ENCODE assay signal across 8 mouse cellular contexts in the genomic region with DNA sequence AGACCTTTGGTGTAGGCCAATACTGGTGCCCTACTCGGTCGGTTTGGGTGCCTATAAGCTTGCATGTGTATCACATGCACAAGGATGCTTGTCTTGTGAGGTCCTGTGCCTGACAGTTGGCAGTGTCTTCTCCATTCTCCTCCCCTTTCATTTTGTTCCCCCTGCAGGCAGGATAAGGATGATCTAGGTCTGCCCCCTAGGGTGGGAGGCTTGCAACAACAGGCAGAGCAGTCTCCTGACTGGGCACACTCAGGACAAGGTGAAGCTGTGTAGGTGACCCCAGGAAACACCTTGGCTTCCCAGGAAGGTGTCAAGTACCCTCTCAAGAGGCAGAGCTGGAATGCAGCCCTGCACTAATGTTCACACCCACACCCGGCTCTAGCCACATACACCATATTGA. TPM values are rescaled to one million over a fixed set of nuclear protein-coding genes. Genes with fewer than 3 reads are reported as not detected.
DNase-seq lines count a peak whose midpoint lies in the region; ATAC-seq and TF ChIP-seq lines count a peak whose summit lies in the region.

No protein-coding gene starts in this region.

- no peak overlapping the region for H3K27ac ChIP-seq in kidney, embryonic 14.5 days (ENCODE audit: low read depth, low read length)
- no peak overlapping the region for H3K27ac ChIP-seq in liver, embryonic 14.5 days
- H3K27ac ChIP-seq in olfactory bulb, adult 2 months (ENCODE audit: insufficient read depth, low read depth, low read length): no peak overlapping the region

- DNase-seq in CD4-positive, CD25-positive, alpha-beta regulatory T cell, adult 2 months (ENCODE audit: low read depth, low spot score): peak; percentile 53
- peak; percentile 44 for DNase-seq in adipocyte (ENCODE audit: low spot score)
- peak; percentile 60 for DNase-seq in embryo, embryonic 10 days (ENCODE audit: low spot score)
- DNase-seq in heart, adult 18-20 months: peak; percentile 67 to 86
- DNase-seq in liver, embryonic 14.5 days (ENCODE audit: low read depth in 3 of 3, low spot score in 3 of 3): no peak
- DNase-seq in thymus, adult 18-20 months: peak; percentile 16 to 31

- H3K4me1 ChIP-seq in kidney, embryonic 14.5 days (ENCODE audit: control insufficient read depth, insufficient read depth, low read length): no peaks in the 10 kb centered on the region
- no peaks in the 10 kb centered on the region for H3K4me1 ChIP-seq in liver, embryonic 14.5 days (replicated peaks; ENCODE audit: control insufficient read depth in 2 of 2, insufficient read depth in 2 of 2, low read length in 1 of 2)
- peaks cover 21% of the 10 kb centered on the region for H3K4me1 ChIP-seq in olfactory bulb, adult 2 months (ENCODE audit: control insufficient read depth, insufficient read depth, low read length)

- peak; percentile 92 for TF ChIP-seq CTCF in liver, embryonic 14.5 days (IDR thresholded peaks at IDR 0.05; ENCODE audit: low read depth)
- peak; percentile 36; the same call in 1 of the 2 replicates for TF ChIP-seq CTCF in olfactory bulb, adult 2 months (IDR thresholded peaks at IDR 0.05; ENCODE audit: insufficient read depth, low read depth, low read length)

- H3K36me3 ChIP-seq in kidney, embryonic 14.5 days (ENCODE audit: control insufficient read depth, insufficient read depth, low read length): peaks cover 19% of the 10 kb centered on the region; the same call in 1 of the 2 replicates
- H3K36me3 ChIP-seq in liver, embryonic 14.5 days (replicated peaks; ENCODE audit: control insufficient read depth, insufficient read depth, low read depth): no peaks in the 10 kb centered on the region

- H3K4me3 ChIP-seq in kidney, embryonic 14.5 days (ENCODE audit: low read length): no peak overlapping the region
- no peak overlapping the region for H3K4me3 ChIP-seq in liver, embryonic 14.5 days (ENCODE audit: insufficient read depth in 1 of 2, low read depth in 2 of 2, low read length in 2 of 2)
- H3K4me3 ChIP-seq in olfactory bulb, adult 2 months (ENCODE audit: insufficient read depth, low read depth, low read length): no peak overlapping the region

- H3K9me3 ChIP-seq in kidney, embryonic 14.5 days (ENCODE audit: control insufficient read depth, low read length): no peaks in the 10 kb centered on the region
- H3K9me3 ChIP-seq in liver, embryonic 14.5 days (ENCODE audit: control insufficient read depth, low read length): no peaks in the 10 kb centered on the region

- 57% methylated on average over 3 of the region's 3 CpGs for WGBS in kidney, embryonic 14.5 days
- WGBS in liver, embryonic 14.5 days (ENCODE audit: insufficient replicate concordance): 57% methylated on average over 3 of the region's 3 CpGs
- WGBS in olfactory bulb, adult 2 months: 72% methylated on average over 3 of the region's 3 CpGs

- H3K4me2 ChIP-seq in kidney, embryonic 14.5 days (replicated peaks; ENCODE audit: low read depth, low read length): no peak overlapping the region
- no peak overlapping the region for H3K4me2 ChIP-seq in liver, embryonic 14.5 days (ENCODE audit: low read depth)

- H3K27me3 ChIP-seq in kidney, embryonic 14.5 days (ENCODE audit: control insufficient read depth, insufficient read depth, low read length): no peaks in the 10 kb centered on the region
- H3K27me3 ChIP-seq in liver, embryonic 14.5 days (ENCODE audit: control insufficient read depth, insufficient read depth, low read length): no peaks in the 10 kb centered on the region

- ATAC-seq in kidney, embryonic 14.5 days (ENCODE audit: low FRiP score, low TSS enrichment): peak; percentile 78
- ATAC-seq in liver, embryonic 14.5 days (ENCODE audit: insufficient read depth): peak; percentile 55

- TF ChIP-seq EP300 in liver, embryonic 14.5 days (IDR thresholded peaks at IDR 0.05; ENCODE audit: low read depth): no peak

- H3K9ac ChIP-seq in kidney, embryonic 14.5 days (ENCODE audit: low read depth, low read length): no peak overlapping the region
- no peak overlapping the region for H3K9ac ChIP-seq in liver, embryonic 14.5 days (replicated peaks)

- no peak for TF ChIP-seq POLR2A in olfactory bulb, adult 2 months (IDR thresholded peaks at IDR 0.05; ENCODE audit: insufficient read depth, low read depth, low read length)

RNA-seq across cellular contexts. Expression of gene Atg4b, which starts 24.3 kb away (rescaled TPM):
- total RNA-seq in heart, adult 18-20 months (2021): 10 to 100 TPM; 36.2 to 40.6 TPM
- 80.8 and 95.7 TPM in 2 replicates for polyA plus RNA-seq in kidney, embryonic 14.5 days (2014; fragmentation: Nextera tagmentation; extraction: Ambion mirVana)
- polyA plus RNA-seq in liver, embryonic 14.5 days (2012; rRNA removed): 18.6 and 22.6 TPM in 2 replicates
- 64.3 and 68.2 TPM in 2 replicates for polyA plus RNA-seq in liver, embryonic 14.5 days (2014; fragmentation: Nextera tagmentation; extraction: Ambion mirVana)
- not detected in 2 replicates for polyA plus RNA-seq in olfactory bulb, adult 2 months (2012; ENCODE audit: insufficient read depth, insufficient read length, low replicate concordance, missing spikeins)

RNA-seq across cellular contexts. Expression of gene Thap4, which starts 27.7 kb away (rescaled TPM):
- total RNA-seq in heart, adult 18-20 months (2021): 10 to 100 TPM; 82.6 to 82.8 TPM
- 58.6 and 64.8 TPM in 2 replicates for polyA plus RNA-seq in kidney, embryonic 14.5 days (2014; fragmentation: Nextera tagmentation; extraction: Ambion mirVana)
- polyA plus RNA-seq in liver, embryonic 14.5 days (2012; rRNA removed): 8.5 and 10.5 TPM in 2 replicates
- polyA plus RNA-seq in liver, embryonic 14.5 days (2014; fragmentation: Nextera tagmentation; extraction: Ambion mirVana): 11.5 and 11.7 TPM in 2 replicates
- not detected in 2 replicates for polyA plus RNA-seq in olfactory bulb, adult 2 months (2012; ENCODE audit: insufficient read depth, insufficient read length, low replicate concordance, missing spikeins)

RNA-seq across cellular contexts. Expression of gene Bok, which starts 41.5 kb away (rescaled TPM):
- 1 to 10 TPM; 3.3 to 4.3 TPM for total RNA-seq in heart, adult 18-20 months (2021)
- polyA plus RNA-seq in kidney, embryonic 14.5 days (2014; fragmentation: Nextera tagmentation; extraction: Ambion mirVana): 72.1 and 86.2 TPM in 2 replicates
- polyA plus RNA-seq in liver, embryonic 14.5 days (2012; rRNA removed): 1.9 TPM in 2 replicates
- 2.8 and 3.0 TPM in 2 replicates for polyA plus RNA-seq in liver, embryonic 14.5 days (2014; fragmentation: Nextera tagmentation; extraction: Ambion mirVana)
- polyA plus RNA-seq in olfactory bulb, adult 2 months (2012; ENCODE audit: insufficient read depth, insufficient read length, low replicate concordance, missing spikeins): not detected in 2 replicates

Comparison
In these comparisons a context has a peak if more than half of its experiments do, and no peak if none do; other contexts are left out.
1. DNase-seq: peak in CD4-positive, CD25-positive, alpha-beta regulatory T cell, adult 2 months (single experiment), adipocyte (single experiment), embryo, embryonic 10 days (single experiment), heart, adult 18-20 months (2 of 2) and thymus, adult 18-20 months (2 of 2); none in liver, embryonic 14.5 days (0 of 3).
2. RNA of gene Bok, which starts 41.5 kb away (polyA plus RNA-seq): 72.1 to 86.2 TPM in kidney, embryonic 14.5 days; 1.9 to 3.0 TPM in liver, embryonic 14.5 days and not detected in olfactory bulb, adult 2 months; every median in the first group is over 10 times any median in the second.